Mouse (Mus musculus): ENCODE measurements around the gene Pogz. TPM values are rescaled to one million over a fixed set of nuclear protein-coding genes. Genes with fewer than 3 reads are reported as not detected.
"Not testable (repeated sequence)": the region's sequence is repeated elsewhere in the genome, so short reads cannot be mapped to it uniquely, and the experiment has no call there.

Pogz gene
- polyA plus RNA-seq, 1 experiment, result 4.9 TPM

DNA sequence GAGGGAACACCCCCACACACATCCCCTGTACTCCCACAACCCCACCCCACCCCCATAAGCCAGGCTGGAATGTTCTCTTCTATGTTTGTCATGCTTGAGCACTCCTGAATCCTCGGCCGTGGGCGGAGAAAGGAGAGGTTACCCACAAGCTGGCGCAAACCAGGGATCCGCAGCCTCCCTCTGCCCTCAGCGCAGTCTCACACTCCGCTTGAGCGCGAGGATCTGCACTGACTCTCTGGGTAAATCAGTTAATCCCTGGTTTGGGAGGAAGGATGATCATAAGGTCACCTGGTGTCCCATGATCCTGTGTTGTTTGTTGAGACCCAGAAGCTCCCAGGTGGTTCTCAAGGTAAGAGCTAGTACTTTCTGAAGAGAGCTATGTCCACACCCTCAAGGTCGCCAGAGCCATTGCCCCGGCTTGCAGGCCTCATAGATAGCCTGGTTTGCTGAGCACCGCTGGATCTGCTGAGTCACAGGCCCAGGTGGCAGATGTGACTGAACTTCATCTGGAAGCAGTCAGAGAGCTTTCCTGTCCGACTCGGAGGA, 80.5 kb downstream of the Pogz start:
- Histone ChIP-seq H3K4me3 (ENCODE audit: insufficient read depth, low read depth, low read length) (no peak overlapping the region), H3K27ac (replicated peaks; ENCODE audit: low read depth, low read length) (no peak overlapping the region)

GRCm38 (mm10) chr3:94918845-94919244, 81.5 kb downstream of the Pogz start:
- H3K27ac ChIP-seq (replicated peaks; ENCODE audit: low read depth, low read length), result no peak overlapping the region

More for the DNA sequence above, 80.5 kb downstream of the Pogz start:
- H3K4me1 ChIP-seq (ENCODE audit: control insufficient read depth, insufficient read depth, insufficient read length, low read length), result no peaks in the 10 kb centered on the region

DNA sequence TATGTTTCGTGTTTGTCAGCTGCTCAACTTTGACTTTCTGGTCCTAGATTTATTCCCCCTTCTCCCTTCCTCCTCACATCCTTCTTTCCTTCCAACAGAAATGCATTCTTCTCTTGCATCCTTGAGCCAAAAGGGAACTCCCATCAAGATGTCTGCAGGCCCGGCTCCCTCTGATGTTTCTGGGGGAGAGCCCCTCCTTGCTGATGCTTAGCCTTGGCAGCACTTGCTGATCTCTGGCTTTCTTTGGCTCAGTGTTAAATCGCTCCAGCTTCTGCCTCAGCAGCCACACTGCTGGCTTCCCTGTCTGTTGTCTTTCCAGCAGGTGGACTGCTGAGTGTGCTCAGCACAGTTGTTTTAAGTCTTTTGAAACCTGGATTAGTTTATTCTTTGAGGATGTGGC, 83.7 kb downstream of the Pogz start:
- Histone ChIP-seq H3K4me1 (ENCODE audit: control insufficient read depth, insufficient read depth, insufficient read length, low read length) (no peaks in the 10 kb centered on the region), H3K4me3 (ENCODE audit: insufficient read depth, low read depth, low read length) (no peak overlapping the region), H3K27ac (replicated peaks; ENCODE audit: low read depth, low read length) (no peak overlapping the region)

More at GRCm38 (mm10) chr3:94918845-94919244, 81.5 kb downstream of the Pogz start:
- Histone ChIP-seq H3K4me1 (ENCODE audit: control insufficient read depth, insufficient read depth, insufficient read length, low read length) (no peaks in the 10 kb centered on the region), H3K4me3 (ENCODE audit: insufficient read depth, low read depth, low read length) (no peak overlapping the region)

GRCm38 (mm10) chr3:94922333-94922732, 85.0 kb downstream of the Pogz start:
- no peak overlapping the region for H3K27ac ChIP-seq (replicated peaks; ENCODE audit: low read depth, low read length)
- H3K4me3 ChIP-seq (ENCODE audit: insufficient read depth, low read depth, low read length), result no peak overlapping the region
- H3K4me1 ChIP-seq (ENCODE audit: control insufficient read depth, insufficient read depth, insufficient read length, low read length), result no peaks in the 10 kb centered on the region

DNA sequence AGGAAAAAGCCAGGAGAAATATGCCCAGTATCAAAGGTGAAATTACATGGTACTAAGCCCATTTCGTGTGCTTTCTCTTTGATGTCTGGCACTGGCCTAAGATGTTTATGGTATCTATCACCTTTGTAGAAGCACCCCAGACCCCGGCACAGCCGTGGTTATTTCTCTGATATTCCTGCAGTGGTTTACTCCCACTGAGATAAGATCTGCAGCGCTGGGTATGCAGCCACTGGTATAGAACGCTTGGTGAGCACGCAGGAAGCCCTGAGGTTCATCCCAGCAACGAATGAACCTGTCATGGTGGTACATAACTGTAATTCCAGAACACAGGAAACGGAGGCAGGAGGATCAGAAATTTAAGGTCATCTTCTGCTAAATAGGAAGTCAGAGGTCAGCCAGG, 87.3 kb downstream of the Pogz start:
- Histone ChIP-seq H3K27ac (replicated peaks; ENCODE audit: low read depth, low read length) (no peak overlapping the region), H3K4me1 (ENCODE audit: control insufficient read depth, insufficient read depth, insufficient read length, low read length) (no peaks in the 10 kb centered on the region), H3K4me3 (ENCODE audit: insufficient read depth, low read depth, low read length) (no peak overlapping the region)

GRCm38 (mm10) chr3:94926301-94926736, 89.0 kb downstream of the Pogz start:
- H3K4me3 ChIP-seq (ENCODE audit: insufficient read depth, low read depth, low read length); H3K4me1 ChIP-seq (ENCODE audit: control insufficient read depth, insufficient read depth, insufficient read length, low read length); H3K27ac ChIP-seq (replicated peaks; ENCODE audit: low read depth, low read length): not testable (repeated sequence)

DNA sequence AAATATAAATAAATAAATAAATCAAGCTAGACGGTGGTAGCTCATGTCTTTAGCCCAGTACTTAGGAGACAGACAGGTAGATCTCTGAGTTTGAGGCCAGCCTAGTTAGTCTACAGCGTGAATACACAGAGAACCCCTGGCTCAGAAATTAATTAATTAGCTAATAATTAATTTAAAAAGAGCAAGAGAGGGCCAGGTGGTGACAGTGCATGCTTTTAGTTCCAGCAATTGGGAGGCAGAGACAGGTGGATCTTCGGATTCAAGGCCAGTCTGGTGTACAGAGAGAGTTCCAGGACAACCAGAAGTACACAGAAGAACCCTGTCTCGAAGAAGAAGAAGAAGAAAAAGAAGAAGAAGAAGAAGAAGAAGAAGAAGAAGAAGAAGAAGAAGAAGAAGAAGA, 91.6 kb downstream of the Pogz start:
- H3K27ac ChIP-seq (replicated peaks; ENCODE audit: low read depth, low read length); H3K4me1 ChIP-seq (ENCODE audit: control insufficient read depth, insufficient read depth, insufficient read length, low read length); H3K4me3 ChIP-seq (ENCODE audit: insufficient read depth, low read depth, low read length): not testable (repeated sequence)

DNA sequence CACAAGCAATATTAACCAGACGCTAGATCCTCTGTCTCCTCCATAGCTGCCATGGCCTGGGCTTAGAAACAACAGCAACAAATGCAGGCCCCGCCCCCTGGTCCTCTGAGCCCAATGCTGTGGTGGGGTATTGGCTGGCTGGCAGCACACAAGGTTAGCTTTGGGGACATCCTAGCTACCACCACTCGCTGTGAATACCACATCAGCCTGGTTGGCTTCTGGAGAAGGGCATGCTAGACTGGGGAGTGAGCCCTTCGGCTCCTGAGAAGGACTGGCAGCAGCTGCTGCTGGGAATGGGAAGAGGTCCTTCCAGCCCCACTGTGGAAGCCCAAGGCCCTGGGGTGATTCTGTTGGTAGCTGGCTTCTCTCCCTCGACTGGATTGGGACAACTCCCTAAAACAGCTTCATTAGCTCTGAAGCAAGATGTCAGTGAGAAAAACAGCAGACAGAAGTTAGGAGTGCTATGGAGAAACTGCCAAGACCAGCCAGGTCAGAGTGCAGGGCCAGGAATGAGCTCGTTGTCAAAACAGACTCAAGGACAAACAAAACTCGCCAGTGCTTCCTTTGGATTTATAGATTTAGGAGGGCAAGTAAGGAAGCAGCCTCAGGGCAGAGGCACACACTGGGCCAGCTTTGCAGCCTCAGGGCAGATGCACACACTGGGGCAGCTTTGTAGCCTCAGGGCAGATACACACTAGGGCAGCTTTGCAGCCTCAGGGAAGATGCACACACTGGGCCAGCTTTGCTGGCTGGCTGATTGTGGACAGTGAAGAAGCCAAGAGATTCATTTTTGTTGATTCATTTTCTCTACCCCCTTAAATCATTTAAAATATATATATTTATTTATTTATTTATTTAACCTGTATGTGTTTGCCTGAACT, 93.3 kb downstream of the Pogz start:
- H3K27ac ChIP-seq (replicated peaks; ENCODE audit: low read depth, low read length); H3K4me3 ChIP-seq (ENCODE audit: insufficient read depth, low read depth, low read length); H3K4me1 ChIP-seq (ENCODE audit: control insufficient read depth, insufficient read depth, insufficient read length, low read length): not testable (repeated sequence)

DNA sequence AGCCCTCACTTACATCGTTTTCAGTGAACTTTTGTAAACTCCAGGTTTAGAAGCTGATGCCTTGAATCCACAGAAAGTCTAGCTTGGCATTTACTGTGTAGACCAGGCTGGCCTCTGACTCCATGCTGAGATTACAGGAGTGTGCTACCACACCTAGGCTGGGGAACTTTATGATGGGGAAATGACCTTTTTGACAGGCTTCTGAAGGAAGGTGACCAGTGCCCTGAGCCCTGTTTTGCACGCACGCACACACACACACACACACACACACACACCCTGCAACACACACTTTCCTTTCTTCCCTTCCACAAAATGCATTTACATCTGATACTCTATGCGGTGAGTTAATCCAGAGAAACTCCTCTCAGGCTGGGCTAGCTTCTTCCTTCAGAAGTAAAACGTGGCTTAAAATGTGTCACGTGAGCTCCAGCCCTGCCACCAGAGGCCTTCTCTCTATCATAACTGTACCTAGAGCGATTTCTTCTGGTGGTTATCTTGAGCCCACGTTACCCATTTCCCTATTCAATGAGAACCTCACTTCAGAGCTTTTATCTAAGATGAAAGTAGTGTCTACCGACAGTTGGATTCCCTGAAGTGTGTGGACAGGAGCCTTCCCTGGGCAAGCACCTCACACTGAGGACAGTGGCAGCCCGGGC, 94.2 kb downstream of the Pogz start:
- H3K27ac ChIP-seq (replicated peaks; ENCODE audit: low read depth, low read length); H3K4me1 ChIP-seq (ENCODE audit: control insufficient read depth, insufficient read depth, insufficient read length, low read length); H3K4me3 ChIP-seq (ENCODE audit: insufficient read depth, low read depth, low read length): not testable (repeated sequence)

Other genes with a start within 250 kb of the Pogz start
- not detected in 2 replicates for gene Gm10972, start 194.5 kb upstream of the Pogz start, polyA plus RNA-seq (2012; ENCODE audit: insufficient read depth, insufficient read length, missing spikeins)
- gene Tuft1, start 178.7 kb upstream of the Pogz start, polyA plus RNA-seq (2012; ENCODE audit: insufficient read depth, insufficient read length, missing spikeins), result 0.42 and 0.79 TPM in 2 replicates
- gene Selenbp2, start 144.0 kb upstream of the Pogz start, polyA plus RNA-seq (2012; ENCODE audit: insufficient read depth, insufficient read length, missing spikeins), result not detected in 2 replicates
- gene Cgn, start 51.1 kb upstream of the Pogz start, polyA plus RNA-seq (2012; ENCODE audit: insufficient read depth, insufficient read length, missing spikeins), result not detected in 2 replicates
- gene Psmb4, start 49.4 kb downstream of the Pogz start, polyA plus RNA-seq (2012; ENCODE audit: insufficient read depth, insufficient read length, missing spikeins), result 311 and 370 TPM in 2 replicates
- gene Selenbp1, start 95.5 kb downstream of the Pogz start, polyA plus RNA-seq (2012; ENCODE audit: insufficient read depth, insufficient read length, missing spikeins), result 51.0 and 61.7 TPM in 2 replicates
- gene Rfx5, start 116.5 kb downstream of the Pogz start, polyA plus RNA-seq (2012; ENCODE audit: insufficient read depth, insufficient read length, missing spikeins), result 4.0 and 6.3 TPM in 2 replicates
- gene Pi4kb, start 137.2 kb downstream of the Pogz start, polyA plus RNA-seq (2012; ENCODE audit: insufficient read depth, insufficient read length, missing spikeins), result 16.6 and 17.7 TPM in 2 replicates
- 5.7 and 6.1 TPM in 2 replicates for gene Zfp687, start 177.9 kb downstream of the Pogz start, polyA plus RNA-seq (2012; ENCODE audit: insufficient read depth, insufficient read length, missing spikeins)
- gene Psmd4, start 205.0 kb downstream of the Pogz start, polyA plus RNA-seq (2012; ENCODE audit: insufficient read depth, insufficient read length, missing spikeins), result 168 and 202 TPM in 2 replicates